ENCODE assay signal across 8 mouse cellular contexts in genomic region chr1:137900621-137901071, GRCm38 (mm10).
DNase-seq lines count a peak whose midpoint lies in the region; ATAC-seq and TF ChIP-seq lines count a peak whose summit lies in the region.

No protein-coding gene starts in this region.

- H3K4me1 ChIP-seq in lung, adult 2 months (ENCODE audit: control insufficient read depth, insufficient read depth, low read length) = peaks cover 9% of the 10 kb centered on the region
- H3K4me1 ChIP-seq in forebrain, postnatal 0 days (ENCODE audit: insufficient read depth) = peaks cover 3% of the 10 kb centered on the region; the same call in 1 of the 2 replicates

- DNase-seq in lung, adult 2 months = peak; percentile 20
- no peak for DNase-seq in lung, postnatal 14 days
- DNase-seq in forebrain, postnatal 0 days = peak; percentile 82
- peak; percentile 16 for DNase-seq in kidney, postnatal 14 days
- peak; percentile 29 for DNase-seq in lung, postnatal 36 days
- peak; percentile 26 for DNase-seq in right cerebral cortex, postnatal 4 days

- H3K9ac ChIP-seq in forebrain, postnatal 0 days = peak overlapping the region; percentile 90

- H3K36me3 ChIP-seq in forebrain, postnatal 0 days (ENCODE audit: insufficient read depth) = no peaks in the 10 kb centered on the region

- WGBS in lung, adult 2 months = 1% methylated on average over 8 of the region's 8 CpGs
- 0% methylated on average over 8 of the region's 8 CpGs for whole genome bisulfite sequencing in forebrain, postnatal 0 days

- ATAC-seq in cerebellum, adult (ENCODE audit: insufficient number of reproducible peaks, low FRiP score, low TSS enrichment) = peak; percentile 26
- ATAC-seq in forebrain, postnatal 0 days = peak; percentile 50
- no peak for ATAC-seq in monocyte, adult 5-6 weeks (replicated peaks; ENCODE audit: insufficient number of reproducible peaks, low FRiP score, low TSS enrichment, poor library complexity, severe bottlenecking)

- H3K27ac ChIP-seq in forebrain, postnatal 0 days (ENCODE audit: low read depth, low read length) = peak overlapping the region; percentile 97

- H3K4me2 ChIP-seq in forebrain, postnatal 0 days (ENCODE audit: low read depth) = peak overlapping the region; percentile 54

- H3K4me3 ChIP-seq in lung, adult 2 months (replicated peaks; ENCODE audit: extremely low read depth, low read depth, low read length) = peak overlapping the region; percentile 82
- peak overlapping the region; percentile 83 for H3K4me3 ChIP-seq in forebrain, postnatal 0 days (ENCODE audit: low read depth, low read length)

- no peak for TF ChIP-seq POLR2A in lung, adult 2 months (IDR thresholded peaks at IDR 0.05; ENCODE audit: borderline replicate concordance, extremely low read depth, low read depth, low read length)

- H3K27me3 ChIP-seq in forebrain, postnatal 0 days (ENCODE audit: insufficient read depth, low read length) = no peaks in the 10 kb centered on the region

- TF ChIP-seq CTCF in lung, adult 2 months (IDR thresholded peaks at IDR 0.05; ENCODE audit: insufficient read depth, low read length) = no peak
- TF ChIP-seq CTCF in forebrain, postnatal 0 days (IDR thresholded peaks at IDR 0.05; ENCODE audit: low read depth) = no peak

- no peaks in the 10 kb centered on the region for H3K9me3 ChIP-seq in forebrain, postnatal 0 days (ENCODE audit: low read length)
